Mouse (Mus musculus) neutrophil, adult 59 days (primary cell): Measurements from ENCODE around the gene Amdhd2. TPM values are rescaled to one million over a fixed set of nuclear protein-coding genes. Genes with fewer than 3 reads are reported as not detected.

ENCODE experiments used
- total RNA-seq, 2 experiments: library from RNA; stranded (reverse); gene quantifications; 1 replicate in 1 of 2; 2 replicates in 1 of 2; pipeline ENCODE4 v1.2.4; 2023

Amdhd2 gene
- 10 to 100 TPM; 65.4 to 76.7 TPM for total RNA-seq

DNA sequence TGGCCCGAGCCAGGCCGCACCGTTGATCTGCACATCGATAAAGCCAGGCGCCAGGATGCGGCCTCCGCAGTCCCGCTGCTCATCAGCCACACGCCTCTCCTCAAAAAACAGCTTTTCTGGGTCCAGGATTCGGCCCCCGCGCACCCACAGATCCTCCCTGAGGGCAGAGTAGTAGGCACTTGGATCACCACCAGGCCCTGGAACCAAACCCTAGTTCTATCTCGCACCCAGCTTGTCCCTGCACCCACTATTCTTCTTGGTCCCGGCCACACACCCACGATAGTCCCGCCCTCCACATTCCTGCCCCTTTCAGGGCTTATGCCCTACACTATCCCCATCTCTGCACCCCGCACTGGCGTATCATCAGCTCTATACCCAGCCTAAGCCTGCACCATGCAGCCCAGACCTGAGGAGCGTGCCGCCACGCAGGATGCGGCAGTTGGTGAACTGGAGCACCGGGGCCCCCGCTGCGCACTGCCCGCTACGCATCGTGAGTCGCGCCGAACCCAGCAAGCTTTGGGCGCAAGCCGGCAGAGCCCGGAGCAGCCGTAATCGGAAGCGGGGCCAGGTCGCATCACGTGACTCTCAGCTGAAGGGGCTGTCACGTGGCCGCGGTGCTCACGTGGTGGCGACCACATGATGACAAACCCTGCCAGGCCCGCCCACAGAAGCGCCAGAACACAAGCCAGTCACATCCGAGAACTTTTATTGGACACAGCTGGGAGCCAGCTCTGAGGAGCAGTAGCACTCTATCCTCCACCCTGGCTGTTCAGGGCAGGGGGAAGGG lies at the start of gene Amdhd2:
Gene Amdhd2 (minus strand): TSS at position 591 of the 787 bp plus-strand sequence.

DNA sequence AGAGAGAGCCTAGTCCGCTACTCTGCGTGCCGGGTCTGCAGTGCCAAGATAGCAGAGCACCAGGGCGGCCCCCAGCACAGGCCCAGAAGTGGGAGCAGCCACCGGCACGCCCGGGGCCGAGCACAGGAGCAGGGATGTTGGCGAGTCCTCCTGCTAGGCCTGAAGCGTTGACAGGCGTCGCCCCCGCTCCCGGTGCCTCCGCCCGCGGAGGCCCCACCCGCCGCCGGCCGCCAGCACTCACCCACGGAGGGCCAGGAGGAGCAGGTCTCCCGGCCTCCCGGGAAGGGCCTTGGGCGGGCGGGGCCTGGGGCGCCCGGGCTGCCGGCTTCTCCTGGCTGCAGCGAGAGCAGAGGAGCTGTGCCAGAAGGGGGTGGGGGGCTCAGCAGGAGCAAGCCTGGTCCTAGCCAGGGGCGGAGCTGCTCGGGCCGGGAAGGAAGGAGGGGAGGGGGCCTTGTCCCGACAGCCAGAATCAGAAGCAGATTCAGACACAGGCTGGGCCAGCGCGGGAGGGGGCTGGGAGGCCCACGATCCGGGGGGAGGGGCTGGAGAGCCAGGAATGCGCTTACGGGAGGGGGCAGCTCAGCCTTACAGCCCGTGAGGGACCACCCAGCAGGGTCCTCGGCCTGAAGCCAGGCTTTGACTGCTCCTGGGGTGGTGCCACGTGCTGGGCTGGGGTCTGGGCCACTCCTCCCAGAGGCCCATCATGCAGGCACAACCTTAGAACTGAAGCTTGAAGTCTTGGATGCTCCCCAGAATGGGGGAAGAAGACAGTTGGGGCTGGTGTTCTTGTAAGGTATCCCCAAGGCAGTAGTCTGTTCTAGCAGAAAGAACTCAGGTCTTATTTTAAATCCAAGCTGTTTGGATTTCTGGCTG lies 45.7 kb upstream of the Amdhd2 start, which contains the start of gene Ntn3:
Gene Ntn3 (minus strand): TSS at position 489 of the 873 bp plus-strand sequence.

DNA sequence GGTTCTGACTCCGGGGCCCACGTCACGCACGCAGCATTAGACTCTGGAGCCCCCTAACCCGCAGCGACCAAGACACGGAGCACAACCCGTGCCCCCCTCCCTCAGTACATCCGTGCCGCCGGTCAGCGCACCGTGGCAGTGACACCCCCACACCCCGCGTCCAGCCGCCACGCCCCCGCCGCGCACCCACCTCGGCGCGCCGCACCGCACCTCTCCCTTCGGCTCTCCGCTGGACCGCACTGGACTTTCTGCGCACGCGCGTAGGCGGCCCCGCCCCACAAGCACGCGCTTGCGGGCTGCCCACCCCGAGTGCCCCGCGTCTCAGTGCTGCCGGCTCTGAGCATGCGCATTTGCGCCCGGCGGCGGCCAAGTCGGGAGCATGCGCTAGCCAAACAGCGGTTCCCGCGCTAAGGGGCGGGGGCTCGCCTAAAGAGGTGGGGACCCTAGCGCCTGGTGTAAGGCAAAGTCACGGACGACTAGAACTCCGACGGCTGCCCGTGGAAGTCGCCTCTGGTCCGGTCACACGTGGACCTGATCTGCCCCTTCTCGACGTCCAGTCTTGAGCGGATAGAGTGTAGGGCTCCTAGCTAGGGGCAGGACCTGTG lies 41.8 kb upstream of the Amdhd2 start, which contains the start of gene Tbc1d24:
Gene Tbc1d24 (minus strand): TSS at position 279 of the 605 bp plus-strand sequence.

DNA sequence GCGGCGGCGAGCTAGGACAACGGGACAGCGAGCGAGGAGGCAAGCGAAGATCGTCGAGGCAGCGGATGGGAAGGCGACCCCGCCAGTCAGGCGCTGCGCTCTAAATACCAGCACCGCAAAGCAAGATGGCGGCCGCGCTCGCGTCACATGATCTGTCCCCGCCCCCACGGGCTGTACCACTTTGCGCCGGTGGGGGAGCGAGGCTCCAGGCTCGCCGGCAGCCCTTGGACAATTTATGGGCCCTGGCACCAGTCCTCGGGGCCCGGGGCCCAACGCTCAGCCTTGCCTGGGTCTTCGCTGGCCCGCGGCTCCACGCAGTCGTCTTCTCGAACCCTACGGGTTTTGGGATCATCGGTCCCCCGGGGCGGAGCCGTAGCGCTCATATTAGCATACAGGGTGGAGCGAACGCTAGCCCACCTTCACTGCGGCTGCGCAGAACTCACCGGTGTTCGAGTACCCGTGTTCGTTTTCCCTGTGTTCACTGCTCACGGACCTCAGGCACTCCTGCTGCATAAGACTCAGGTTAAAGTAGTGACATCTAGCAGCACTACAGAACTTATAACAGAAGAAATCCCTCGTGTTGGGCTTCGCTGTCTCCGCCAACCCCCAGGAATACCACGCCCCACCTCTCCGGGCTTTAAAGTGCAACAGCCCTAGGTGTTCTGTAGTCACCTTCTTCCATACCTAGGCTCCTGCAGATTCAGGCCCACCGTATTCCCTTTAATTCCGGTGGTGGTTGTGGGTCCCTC lies 5.9 kb upstream of the Amdhd2 start, which contains the start of gene Atp6v0c:
Gene Atp6v0c (minus strand): TSS at position 386 of the 749 bp plus-strand sequence.

DNA sequence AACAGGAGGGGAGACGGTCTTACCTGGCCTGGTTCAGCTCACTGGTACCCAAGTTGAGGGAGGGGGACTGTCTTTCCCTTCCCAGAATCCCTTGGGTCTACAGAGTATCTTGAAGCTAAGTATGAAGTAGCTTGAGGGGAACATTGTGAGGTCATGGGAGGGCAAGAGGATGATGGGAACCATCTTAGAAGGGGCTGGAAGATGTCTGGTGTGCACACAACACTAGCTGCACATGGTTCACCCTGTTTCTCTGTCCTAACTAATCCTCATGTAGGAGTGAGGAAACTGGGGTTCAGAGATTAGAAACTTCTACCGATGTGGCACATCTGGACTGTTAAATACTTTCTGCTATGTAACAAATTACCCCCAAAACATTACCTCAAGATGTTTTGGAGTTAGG lies 12.7 kb downstream of the Amdhd2 start, which contains the start of gene Pdpk1:
Gene Pdpk1 (minus strand): TSS at position 101 of the 400 bp plus-strand sequence.

Other genes starting within 250 kb of the Amdhd2 start
- not detected for gene Dcpp3, start 246.3 kb downstream of the Amdhd2 start, total RNA-seq
- not detected for gene Sbp, start 222.1 kb downstream of the Amdhd2 start, total RNA-seq
- gene Sbpl, start 208.5 kb downstream of the Amdhd2 start, total RNA-seq: not detected
- not detected for gene Prss30, start 183.2 kb downstream of the Amdhd2 start, total RNA-seq
- gene Prss22, start 165.7 kb downstream of the Amdhd2 start, total RNA-seq: under 1 TPM in 1 of 2 experiments, not detected in 1; 0.36 TPM
- gene Prss27, start 125.6 kb downstream of the Amdhd2 start, total RNA-seq: not detected
- 10 to 100 TPM; 10.3 to 13.5 TPM for gene Kctd5, start 90.3 kb downstream of the Amdhd2 start, total RNA-seq
- gene Pdpk1, start 12.8 kb downstream of the Amdhd2 start, total RNA-seq: 10 to 100 TPM; 48.9 to 58.5 TPM
- gene Atp6v0c, start 5.9 kb upstream of the Amdhd2 start, total RNA-seq: 100 to 1,000 TPM; 376 to 393 TPM
- gene Tbc1d24, start 41.8 kb upstream of the Amdhd2 start, total RNA-seq: 10 to 100 TPM; 11.8 to 15.1 TPM
- gene Ntn3, start 45.8 kb upstream of the Amdhd2 start, total RNA-seq: under 1 TPM; 0.24 to 0.49 TPM
- 1 to 10 TPM; 8.8 to 9.9 TPM for gene Tedc2, start 57.1 kb upstream of the Amdhd2 start, total RNA-seq
- 10 to 100 TPM; 44.1 to 49.2 TPM for gene Ccnf, start 87.7 kb upstream of the Amdhd2 start, total RNA-seq
- under 1 TPM in 1 of 2 experiments, not detected in 1; 0.07 TPM for gene Abca17, start 187.3 kb upstream of the Amdhd2 start, total RNA-seq
- gene Abca3, start 188.2 kb upstream of the Amdhd2 start, total RNA-seq: 10 to 100 TPM; 37.7 to 42.7 TPM